Mouse (Mus musculus) kidney, embryonic 16.5 days (tissue): ENCODE results near the gene Nxpe4. TPM values are rescaled to one million over a fixed set of nuclear protein-coding genes. Genes with fewer than 3 reads are reported as not detected.

Source experiments
- ATAC-seq: fragments of 200-750 bp; cut with Nextera tagmentation; 2 replicates; pipeline ENCODE4 v1.8.0; 2017; ENCODE audit warnings: moderate TSS enrichment; ENCODE audit not compliant: low FRiP score, low TSS enrichment
- H3K27ac ChIP-seq: fragments of 300-500 bp; sonication (generic); 2 replicates; pipeline ENCODE4 v1.5.1; 2014; ENCODE audit warnings: low read length
- H3K27me3 ChIP-seq: fragments of 300-500 bp; sonication (generic); 2 replicates; pipeline ENCODE4 v1.6.1; 2014; ENCODE audit warnings: low read length, control low read depth, mixed read lengths; ENCODE audit not compliant: insufficient read depth
- H3K36me3 ChIP-seq: fragments of 300-500 bp; sonication (generic); 2 replicates; pipeline ENCODE4 v1.6.1; 2014; ENCODE audit warnings: low read length, control low read depth, mixed read lengths; ENCODE audit not compliant: insufficient read depth
- H3K4me1 ChIP-seq: fragments of 300-500 bp; sonication (generic); 2 replicates; pipeline ENCODE4 v1.6.1; 2014; ENCODE audit warnings: low read length, control low read depth, mixed read lengths; ENCODE audit not compliant: insufficient read depth
- H3K4me2 ChIP-seq: fragments of 300-500 bp; sonication (generic); replicated peaks from 2 replicates; pipeline ENCODE4 v1.6.1; 2014; ENCODE audit warnings: low read depth, low read length
- H3K4me3 ChIP-seq: fragments of 300-500 bp; sonication (generic); 2 replicates; pipeline ENCODE4 v1.5.1; 2014; ENCODE audit warnings: mild to moderate bottlenecking, low read length
- H3K9ac ChIP-seq: fragments of 300-500 bp; sonication (generic); replicated peaks from 2 replicates; pipeline ENCODE4 v1.6.1; 2014; ENCODE audit warnings: low read length
- H3K9me3 ChIP-seq: fragments of 300-500 bp; sonication (generic); 2 replicates; pipeline ENCODE4 v1.6.1; 2016; ENCODE audit warnings: low read length, control low read depth
- WGBS: fragments of 180-500 bp; shearing (Covaris S2); extraction: QIAGEN DNeasy Blood & Tissue Kit; methylation state at CpG from one replicate; pipeline ENCODE4 v1.1.7; 2014; 5-methylcytosine and 5-hydroxymethylcytosine counted together
- polyA plus RNA-seq: library from polyadenylated mRNA; unstranded; fragments of >200 nt; fragmentation: Nextera tagmentation; extraction: Ambion mirVana; gene quantifications from 2 replicates; pipeline ENCODE4 v1.2.1, GENCODE M21; 2015

Nxpe4 gene
- polyA plus RNA-seq, 1 experiment from 2014 or later: 8.1 TPM

- no peak overlapping the region for H3K9ac ChIP-seq
- H3K27ac ChIP-seq: no peak overlapping the region
- no peaks in the 10 kb centered on the region for H3K36me3 ChIP-seq
- no peaks in the 10 kb centered on the region for H3K27me3 ChIP-seq
- 42% methylated on average over 12 of the region's 12 CpGs for WGBS
- no peak overlapping the region for H3K4me2 ChIP-seq
- H3K4me3 ChIP-seq: no peak overlapping the region
- no peak for ATAC-seq
- no peaks in the 10 kb centered on the region for H3K9me3 ChIP-seq
- H3K4me1 ChIP-seq: no peaks in the 10 kb centered on the region
Observed at GRCm38 (mm10) chr9:48257741-48258423, 96.1 kb downstream of the Nxpe4 start.

DNA sequence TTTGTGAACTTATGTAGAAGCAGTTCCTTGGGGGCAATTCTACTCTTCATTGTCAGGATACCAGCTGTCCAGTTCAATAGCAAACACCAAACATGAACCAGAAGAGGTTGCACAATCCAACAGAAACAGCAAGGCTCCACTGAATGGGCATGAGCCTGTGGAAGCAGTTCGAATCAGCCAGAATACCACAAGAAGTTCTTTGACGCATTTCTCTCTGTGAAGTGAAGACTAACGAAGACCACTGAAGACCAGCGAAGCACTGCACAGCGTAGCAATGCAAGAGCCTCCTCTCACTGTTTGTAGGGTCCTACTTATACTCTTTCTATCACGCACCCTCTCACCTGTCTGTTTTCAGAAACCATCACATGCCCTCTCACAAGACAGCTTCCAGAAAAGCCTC, 102.8 kb downstream of the Nxpe4 start:
- no peaks in the 10 kb centered on the region for H3K27me3 ChIP-seq
- no peaks in the 10 kb centered on the region for H3K36me3 ChIP-seq
- no peaks in the 10 kb centered on the region for H3K9me3 ChIP-seq
- 92% methylated on average over 6 of the region's 6 CpGs for WGBS
- no peak for ATAC-seq
- no peak overlapping the region for H3K27ac ChIP-seq
- no peak overlapping the region for H3K4me2 ChIP-seq
- H3K4me1 ChIP-seq: peaks cover 9% of the 10 kb centered on the region
- H3K9ac ChIP-seq: no peak overlapping the region
- no peak overlapping the region for H3K4me3 ChIP-seq

- Histone ChIP-seq H3K9ac (no peak overlapping the region), H3K4me2 (no peak overlapping the region), H3K27ac (no peak overlapping the region), H3K4me1 (peaks cover 9% of the 10 kb centered on the region), H3K27me3 (no peaks in the 10 kb centered on the region), H3K4me3 (no peak overlapping the region), H3K36me3 (no peaks in the 10 kb centered on the region), H3K9me3 (no peaks in the 10 kb centered on the region)
- 79% methylated on average over 4 of the region's 4 CpGs for WGBS
- no peak for ATAC-seq
Observed at GRCm38 (mm10) chr9:48265491-48265890, 103.7 kb downstream of the Nxpe4 start.

DNA sequence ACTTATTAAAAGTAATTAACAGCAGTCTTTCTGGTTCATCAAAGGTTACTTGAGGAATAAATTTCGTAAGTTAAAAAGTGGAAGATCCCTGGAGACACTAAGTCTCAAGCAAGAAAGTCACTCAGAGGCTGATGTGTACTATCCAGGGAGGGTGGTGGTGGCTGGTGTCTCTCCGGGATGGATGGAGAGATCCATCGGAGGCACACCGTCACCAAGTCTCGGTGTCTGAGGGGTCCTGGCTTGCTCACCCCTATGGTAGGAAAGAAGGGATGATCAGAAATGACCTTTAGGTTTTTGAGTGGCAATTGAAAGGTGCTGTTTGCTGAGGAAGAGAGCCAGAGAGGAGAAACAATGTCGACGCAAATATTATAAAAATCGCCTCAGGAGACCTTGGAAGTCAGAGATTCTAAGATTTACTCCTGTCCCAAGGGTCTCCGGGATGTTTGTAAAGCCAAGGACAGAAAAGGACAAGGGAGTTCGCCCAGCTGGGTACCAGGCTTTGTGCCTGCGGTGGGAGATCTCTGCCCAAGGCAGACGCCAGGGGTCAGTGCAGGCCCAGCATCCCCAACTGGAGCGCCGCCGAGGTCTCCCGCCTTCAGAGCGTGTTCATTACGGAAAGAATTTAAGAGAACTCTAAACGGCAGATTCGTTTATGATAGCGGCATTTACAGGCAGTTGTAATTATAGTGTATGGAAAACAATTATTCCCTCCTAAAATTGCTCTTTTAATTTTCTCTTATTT, 104.6 kb downstream of the Nxpe4 start:
- H3K36me3 ChIP-seq: no peaks in the 10 kb centered on the region
- H3K27ac ChIP-seq: no peak overlapping the region
- ATAC-seq: peak; percentile 86
- H3K9me3 ChIP-seq: no peaks in the 10 kb centered on the region
- WGBS: 13% methylated on average over 21 of the region's 21 CpGs
- peak overlapping the region; percentile 63 for H3K9ac ChIP-seq
- H3K27me3 ChIP-seq: no peaks in the 10 kb centered on the region
- peak overlapping the region; percentile 98 for H3K4me2 ChIP-seq
- H3K4me1 ChIP-seq: peaks cover 9% of the 10 kb centered on the region
- peak overlapping the region; percentile 59 for H3K4me3 ChIP-seq

GRCm38 (mm10) chr9:48267028-48267441, 105.2 kb downstream of the Nxpe4 start:
- H3K27ac ChIP-seq: peak overlapping the region; percentile 53; the same call in 1 of the 2 replicates
- WGBS: under 1% methylated on average over 16 of the region's 16 CpGs

DNA sequence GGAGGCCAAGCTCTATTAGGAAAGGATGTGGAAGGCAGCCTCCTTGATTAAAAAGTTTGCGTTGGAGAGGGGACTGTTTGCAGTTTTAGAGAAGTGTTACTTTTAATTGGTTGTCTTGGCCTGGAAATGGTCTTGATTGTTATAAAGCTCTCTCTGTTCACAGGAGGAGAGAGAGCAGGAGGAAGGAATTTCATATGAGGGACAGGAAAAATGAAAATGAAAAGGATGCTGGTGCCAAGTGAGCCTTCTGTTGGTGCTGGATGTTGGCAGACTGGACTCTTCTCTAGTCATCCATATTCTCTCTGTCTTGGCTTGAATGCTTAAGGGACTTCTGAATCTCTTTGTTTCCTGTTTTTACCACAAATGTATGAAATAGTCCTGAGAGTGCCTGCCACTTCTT, 106.1 kb downstream of the Nxpe4 start:
- ATAC-seq: no peak
- Histone ChIP-seq H3K9ac (no peak overlapping the region), H3K4me2 (no peak overlapping the region), H3K36me3 (no peaks in the 10 kb centered on the region), H3K27ac (no peak overlapping the region), H3K4me1 (peaks cover 9% of the 10 kb centered on the region), H3K27me3 (no peaks in the 10 kb centered on the region), H3K4me3 (no peak overlapping the region), H3K9me3 (no peaks in the 10 kb centered on the region)
- 46% methylated on average over 1 of the region's 1 CpGs for WGBS

More at GRCm38 (mm10) chr9:48267028-48267441, 105.2 kb downstream of the Nxpe4 start:
- ATAC-seq: peak; percentile 95
- Histone ChIP-seq H3K36me3 (no peaks in the 10 kb centered on the region), H3K27me3 (no peaks in the 10 kb centered on the region), H3K4me3 (peak overlapping the region; percentile 59), H3K9me3 (no peaks in the 10 kb centered on the region), H3K9ac (peak overlapping the region; percentile 63), H3K4me2 (peak overlapping the region; percentile 98), H3K4me1 (peaks cover 9% of the 10 kb centered on the region)

- Histone ChIP-seq H3K4me3 (no peak overlapping the region), H3K27ac (no peak overlapping the region), H3K36me3 (no peaks in the 10 kb centered on the region), H3K9me3 (no peaks in the 10 kb centered on the region), H3K27me3 (no peaks in the 10 kb centered on the region), H3K9ac (no peak overlapping the region), H3K4me1 (no peaks in the 10 kb centered on the region), H3K4me2 (no peak overlapping the region)
- 86% methylated on average over 15 of the region's 15 CpGs for WGBS
- ATAC-seq: no peak
Observed at GRCm38 (mm10) chr9:48276831-48277230, 115.0 kb downstream of the Nxpe4 start.

- H3K36me3 ChIP-seq: no peaks in the 10 kb centered on the region
- H3K9ac ChIP-seq: no peak overlapping the region
- no peak overlapping the region for H3K4me2 ChIP-seq
- H3K9me3 ChIP-seq: no peaks in the 10 kb centered on the region
- H3K4me3 ChIP-seq: no peak overlapping the region
- ATAC-seq: no peak
- no peaks in the 10 kb centered on the region for H3K27me3 ChIP-seq
- no peak overlapping the region for H3K27ac ChIP-seq
- no peaks in the 10 kb centered on the region for H3K4me1 ChIP-seq
- WGBS: 86% methylated on average over 8 of the region's 8 CpGs
Observed at GRCm38 (mm10) chr9:48284221-48284620, 122.4 kb downstream of the Nxpe4 start.

- Histone ChIP-seq H3K27me3 (no peaks in the 10 kb centered on the region), H3K27ac (no peak overlapping the region), H3K36me3 (no peaks in the 10 kb centered on the region), H3K4me1 (no peaks in the 10 kb centered on the region), H3K9me3 (no peaks in the 10 kb centered on the region), H3K4me2 (no peak overlapping the region), H3K4me3 (no peak overlapping the region), H3K9ac (no peak overlapping the region)
- no peak for ATAC-seq
- 96% methylated on average over 1 of the region's 1 CpGs for WGBS
Observed at GRCm38 (mm10) chr9:48290281-48290680, 128.5 kb downstream of the Nxpe4 start.

- Histone ChIP-seq H3K4me3 (no peak overlapping the region), H3K4me1 (no peaks in the 10 kb centered on the region), H3K36me3 (no peaks in the 10 kb centered on the region), H3K9ac (no peak overlapping the region), H3K9me3 (no peaks in the 10 kb centered on the region), H3K27me3 (no peaks in the 10 kb centered on the region), H3K4me2 (no peak overlapping the region), H3K27ac (no peak overlapping the region)
- WGBS: 67% methylated on average over 2 of the region's 2 CpGs
- no peak for ATAC-seq
Observed at GRCm38 (mm10) chr9:48294754-48295153, 132.9 kb downstream of the Nxpe4 start.
